Mouse (Mus musculus): ENCODE measurements around the gene Pdlim4. TPM values are rescaled to one million over a fixed set of nuclear protein-coding genes. Genes with fewer than 3 reads are reported as not detected.
"Not testable (repeated sequence)": the region's sequence is repeated elsewhere in the genome, so short reads cannot be mapped to it uniquely, and the experiment has no call there.

The Pdlim4 gene
- polyA plus RNA-seq, 1 experiment from 2014 or later: 3.9 TPM

GRCm38 (mm10) chr11:54032872-54033271 lies 35.9 kb downstream of the Pdlim4 start:
- ATAC-seq (ENCODE audit: insufficient read depth); H3K27ac ChIP-seq (replicated peaks); H3K4me3 ChIP-seq (replicated peaks); H3K9me3 ChIP-seq (replicated peaks); H3K27me3 ChIP-seq; H3K9ac ChIP-seq; H3K36me3 ChIP-seq (replicated peaks); H3K4me2 ChIP-seq: not testable (repeated sequence)
- peaks cover 25% of the 10 kb centered on the region for H3K4me1 ChIP-seq (replicated peaks)
- 81% methylated on average over 1 of the region's 3 CpGs for WGBS (ENCODE audit: insufficient replicate concordance)

DNA sequence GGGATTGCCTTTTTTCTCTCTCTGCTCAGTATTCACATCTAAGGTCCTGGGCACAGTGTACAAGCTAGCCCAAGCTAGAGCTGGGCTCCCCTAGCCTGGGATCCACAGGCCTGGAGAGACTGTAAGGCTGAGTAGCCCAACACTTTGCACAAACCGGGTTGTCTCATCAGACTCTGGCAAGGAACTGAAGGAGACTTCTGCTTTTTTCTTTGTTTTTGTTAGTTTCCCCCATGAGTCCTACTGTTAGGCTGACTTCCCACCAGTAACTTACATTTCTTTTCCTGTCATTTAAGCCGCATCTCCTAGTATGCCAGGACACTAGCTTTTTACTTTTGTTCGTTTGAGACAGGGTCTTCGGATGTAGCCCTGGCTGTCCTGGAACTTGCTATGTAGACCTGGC lies 39.8 kb downstream of the Pdlim4 start:
- no peaks in the 10 kb centered on the region for H3K27me3 ChIP-seq
- H3K9me3 ChIP-seq (replicated peaks): no peaks in the 10 kb centered on the region
- 40% methylated on average over 4 of the region's 4 CpGs for WGBS (ENCODE audit: insufficient replicate concordance)
- H3K4me1 ChIP-seq (replicated peaks): peaks cover 44% of the 10 kb centered on the region
- peak overlapping the region; percentile 96 for H3K27ac ChIP-seq (replicated peaks)
- peaks cover 17% of the 10 kb centered on the region for H3K36me3 ChIP-seq (replicated peaks)
- peak overlapping the region; percentile 92 for H3K9ac ChIP-seq
- ATAC-seq (ENCODE audit: insufficient read depth): no peak
- peak overlapping the region; percentile 91 for H3K4me3 ChIP-seq (replicated peaks)
- peak overlapping the region; percentile 79 for H3K4me2 ChIP-seq

DNA sequence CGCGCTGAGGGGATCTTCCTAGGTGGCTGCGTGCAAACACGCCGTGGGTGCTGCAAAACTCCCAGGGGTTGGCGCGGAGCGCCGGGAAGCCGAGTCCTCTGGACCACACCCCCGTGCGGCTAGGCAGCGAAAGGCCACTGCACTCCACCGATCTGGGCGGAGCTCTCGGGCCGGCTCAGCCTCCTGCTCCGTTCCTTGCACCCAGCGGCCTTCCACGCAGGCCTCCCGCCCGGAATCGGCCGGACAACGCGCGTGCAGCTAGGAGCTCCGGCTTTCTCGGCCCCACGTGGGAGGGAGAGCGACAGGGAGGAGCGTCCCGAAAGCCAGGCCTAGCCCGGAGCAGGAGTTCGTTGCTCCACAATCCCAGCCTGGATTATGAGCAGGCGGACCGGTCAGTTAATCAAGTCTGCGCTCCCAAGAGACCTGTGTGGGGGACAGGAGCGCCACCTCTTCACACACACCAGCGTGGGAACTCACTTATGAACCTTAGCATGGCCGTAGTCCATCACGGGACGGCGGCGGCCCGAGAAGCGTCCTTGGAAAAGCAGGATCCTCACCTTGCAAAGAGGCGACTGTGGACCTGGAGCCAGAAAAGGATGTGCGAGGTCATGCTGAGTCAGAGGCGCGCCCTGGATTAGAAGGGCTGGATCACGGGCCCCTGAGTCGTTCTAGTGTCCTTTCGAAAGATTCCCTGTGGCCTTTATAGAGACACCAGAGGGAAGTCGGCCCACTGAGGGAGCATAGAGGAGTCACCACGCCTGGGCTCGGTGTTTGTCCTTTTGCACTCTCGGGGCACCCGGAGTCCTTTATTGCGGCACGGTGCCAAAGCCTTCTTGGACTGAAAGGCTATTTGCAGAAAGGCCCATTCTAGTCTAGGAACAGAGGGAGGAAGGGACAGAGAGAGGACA lies 40.5 kb downstream of the Pdlim4 start, which contains the start of gene Slc22a4:
Slc22a4 (minus strand) TSS at position 47 of the 908 bp plus-strand sequence.
- peak; percentile 85 for ATAC-seq (ENCODE audit: insufficient read depth)
- WGBS (ENCODE audit: insufficient replicate concordance): 2% methylated on average over 61 of the region's 61 CpGs

GRCm38 (mm10) chr11:54027131-54028043 lies 41.4 kb downstream of the Pdlim4 start:
- peak overlapping the region; percentile 96 for H3K27ac ChIP-seq (replicated peaks)

More for the DNA sequence above, 40.5 kb downstream of the Pdlim4 start, which contains the start of gene Slc22a4:
- H3K9me3 ChIP-seq (replicated peaks): no peaks in the 10 kb centered on the region
- peak within 1 kb of the TSS; percentile 96 for H3K27ac ChIP-seq (replicated peaks)
- peaks cover 51% of the 10 kb centered on the region for H3K4me1 ChIP-seq (replicated peaks)
- peak within 1 kb of the TSS; percentile 79 for H3K4me2 ChIP-seq
- H3K36me3 ChIP-seq (replicated peaks): peaks cover 22% of the 10 kb centered on the region
- H3K27me3 ChIP-seq: no peaks in the 10 kb centered on the region
- H3K4me3 ChIP-seq (replicated peaks): peak within 1 kb of the TSS; percentile 91
- H3K9ac ChIP-seq: peak within 1 kb of the TSS; percentile 92

GRCm38 (mm10) chr11:54026491-54027041 lies 42.2 kb downstream of the Pdlim4 start:
- peak overlapping the region; percentile 92 for H3K9ac ChIP-seq
- H3K4me1 ChIP-seq (replicated peaks): peaks cover 69% of the 10 kb centered on the region
- no peaks in the 10 kb centered on the region for H3K27me3 ChIP-seq
- peak overlapping the region; percentile 79 for H3K4me2 ChIP-seq
- peak overlapping the region; percentile 91 for H3K4me3 ChIP-seq (replicated peaks)
- peak; percentile 84 for ATAC-seq (ENCODE audit: insufficient read depth)
- WGBS (ENCODE audit: insufficient replicate concordance): 20% methylated on average over 1 of the region's 1 CpGs
- H3K36me3 ChIP-seq (replicated peaks): peaks cover 39% of the 10 kb centered on the region
- peak overlapping the region; percentile 96 for H3K27ac ChIP-seq (replicated peaks)
- no peaks in the 10 kb centered on the region for H3K9me3 ChIP-seq (replicated peaks)

More at GRCm38 (mm10) chr11:54027131-54028043, 41.4 kb downstream of the Pdlim4 start:
- Histone ChIP-seq H3K4me3 (replicated peaks) (peak overlapping the region; percentile 91), H3K4me2 (peak overlapping the region; percentile 79), H3K4me1 (replicated peaks) (peaks cover 60% of the 10 kb centered on the region), H3K36me3 (replicated peaks) (peaks cover 31% of the 10 kb centered on the region), H3K9me3 (replicated peaks) (no peaks in the 10 kb centered on the region), H3K9ac (peak overlapping the region; percentile 92), H3K27me3 (no peaks in the 10 kb centered on the region)
- WGBS (ENCODE audit: insufficient replicate concordance): 7% methylated on average over 31 of the region's 31 CpGs
- no peak for ATAC-seq (ENCODE audit: insufficient read depth)

- no peak for ATAC-seq (ENCODE audit: insufficient read depth)
- Histone ChIP-seq H3K9me3 (replicated peaks) (no peaks in the 10 kb centered on the region), H3K4me2 (peak overlapping the region; percentile 79; the same call in 1 of the 2 replicates), H3K36me3 (replicated peaks) (peaks cover 80% of the 10 kb centered on the region), H3K9ac (no peak overlapping the region), H3K27me3 (no peaks in the 10 kb centered on the region), H3K27ac (replicated peaks) (peak overlapping the region; percentile 30; the same call in 1 of the 2 replicates), H3K4me3 (replicated peaks) (no peak overlapping the region), H3K4me1 (replicated peaks) (peaks cover 70% of the 10 kb centered on the region)
- 89% methylated on average over 5 of the region's 5 CpGs for WGBS (ENCODE audit: insufficient replicate concordance)
Observed at GRCm38 (mm10) chr11:54021396-54022093, 47.3 kb downstream of the Pdlim4 start.

- no peak overlapping the region for H3K4me2 ChIP-seq
- peaks cover 84% of the 10 kb centered on the region for H3K36me3 ChIP-seq (replicated peaks)
- H3K4me3 ChIP-seq (replicated peaks): no peak overlapping the region
- 79% methylated on average over 3 of the region's 3 CpGs for WGBS (ENCODE audit: insufficient replicate concordance)
- no peaks in the 10 kb centered on the region for H3K27me3 ChIP-seq
- no peak for ATAC-seq (ENCODE audit: insufficient read depth)
- 0 out of 2 replicates have a peak overlapping the region, but pooled peaks have one; percentile 26 for H3K27ac ChIP-seq (replicated peaks)
- peaks cover 51% of the 10 kb centered on the region for H3K4me1 ChIP-seq (replicated peaks)
- no peak overlapping the region for H3K9ac ChIP-seq
- H3K9me3 ChIP-seq (replicated peaks): no peaks in the 10 kb centered on the region
Observed at GRCm38 (mm10) chr11:54018893-54019732, 49.7 kb downstream of the Pdlim4 start.

DNA sequence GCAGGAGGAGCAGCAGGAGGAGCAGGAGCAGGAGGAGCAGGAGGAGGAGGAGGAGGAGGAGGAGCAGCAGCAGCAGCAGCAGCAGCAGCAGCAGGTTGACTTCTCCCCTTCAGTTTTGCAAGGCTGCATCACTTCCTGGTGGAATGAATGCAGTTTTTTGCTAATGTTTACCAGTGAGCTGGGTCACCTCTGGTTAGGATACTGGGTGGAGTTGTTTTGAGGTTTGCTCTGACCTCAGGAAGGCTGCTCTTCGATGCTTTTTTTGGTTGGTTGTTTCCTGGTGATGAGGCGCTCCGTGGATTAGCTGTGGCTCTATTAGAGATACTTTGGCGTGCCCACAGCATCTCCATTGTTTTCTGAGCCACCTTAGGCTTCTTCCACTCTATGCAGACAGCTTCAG lies 51.2 kb downstream of the Pdlim4 start:
- WGBS (ENCODE audit: insufficient replicate concordance): 52% methylated on average over 4 of the region's 4 CpGs
- H3K36me3 ChIP-seq (replicated peaks): peaks cover 86% of the 10 kb centered on the region

DNA sequence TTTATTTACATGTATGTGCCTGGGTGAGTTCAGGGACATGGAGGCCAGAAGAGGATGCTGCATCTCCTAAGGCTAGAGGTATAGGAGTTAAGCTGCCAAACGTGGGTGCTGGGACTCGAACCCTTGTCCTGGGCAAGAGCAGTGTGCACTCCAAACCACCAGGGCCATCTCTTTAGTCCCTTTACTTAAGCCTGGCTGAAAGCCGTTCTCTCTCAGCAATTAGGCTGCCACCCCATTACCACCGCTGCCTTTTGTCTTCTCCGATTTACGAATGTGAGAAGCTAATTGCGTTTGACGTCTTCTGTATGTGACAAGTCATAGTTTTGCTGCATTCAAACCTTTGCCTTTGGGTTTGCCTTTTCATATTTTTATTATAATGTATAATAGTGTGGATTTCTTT lies 52.8 kb downstream of the Pdlim4 start:
- Histone ChIP-seq H3K27ac (replicated peaks) (no peak overlapping the region), H3K4me3 (replicated peaks) (no peak overlapping the region), H3K4me1 (replicated peaks) (peaks cover 33% of the 10 kb centered on the region), H3K27me3 (no peaks in the 10 kb centered on the region), H3K9me3 (replicated peaks) (no peaks in the 10 kb centered on the region), H3K9ac (no peak overlapping the region), H3K36me3 (replicated peaks) (peaks cover 86% of the 10 kb centered on the region), H3K4me2 (no peak overlapping the region)
- 87% methylated on average over 8 of the region's 8 CpGs for WGBS (ENCODE audit: insufficient replicate concordance)
- no peak for ATAC-seq (ENCODE audit: insufficient read depth)

More for the DNA sequence above, 51.2 kb downstream of the Pdlim4 start:
- H3K4me3 ChIP-seq (replicated peaks): no peak overlapping the region
- H3K27me3 ChIP-seq: no peaks in the 10 kb centered on the region
- H3K9me3 ChIP-seq (replicated peaks): no peaks in the 10 kb centered on the region
- no peak overlapping the region for H3K9ac ChIP-seq
- no peak for ATAC-seq (ENCODE audit: insufficient read depth)
- H3K4me1 ChIP-seq (replicated peaks): peaks cover 37% of the 10 kb centered on the region
- no peak overlapping the region for H3K27ac ChIP-seq (replicated peaks)
- H3K4me2 ChIP-seq: no peak overlapping the region

Measured in liver, embryonic 15.5 days (tissue).